Mouse (Mus musculus) CD8-positive naive resting alpha-beta T cell, adult 2 months (primary cell): ENCODE results near the gene Krtdap.
A peak's percentile ranks its signal among the peaks of the same experiment; 100 is the strongest.
"Not testable (repeated sequence)": the region's sequence is repeated elsewhere in the genome, so short reads cannot be mapped to it uniquely, and the experiment has no call there.

ENCODE experiments used
- DNase-seq, 2 experiments: peaks; one replicate each; pipeline ENCODE4 v3.0.0; 2022; ENCODE audit warnings: low read depth in 2 of 2, low spot score in 2 of 2

The Krtdap gene

DNA sequence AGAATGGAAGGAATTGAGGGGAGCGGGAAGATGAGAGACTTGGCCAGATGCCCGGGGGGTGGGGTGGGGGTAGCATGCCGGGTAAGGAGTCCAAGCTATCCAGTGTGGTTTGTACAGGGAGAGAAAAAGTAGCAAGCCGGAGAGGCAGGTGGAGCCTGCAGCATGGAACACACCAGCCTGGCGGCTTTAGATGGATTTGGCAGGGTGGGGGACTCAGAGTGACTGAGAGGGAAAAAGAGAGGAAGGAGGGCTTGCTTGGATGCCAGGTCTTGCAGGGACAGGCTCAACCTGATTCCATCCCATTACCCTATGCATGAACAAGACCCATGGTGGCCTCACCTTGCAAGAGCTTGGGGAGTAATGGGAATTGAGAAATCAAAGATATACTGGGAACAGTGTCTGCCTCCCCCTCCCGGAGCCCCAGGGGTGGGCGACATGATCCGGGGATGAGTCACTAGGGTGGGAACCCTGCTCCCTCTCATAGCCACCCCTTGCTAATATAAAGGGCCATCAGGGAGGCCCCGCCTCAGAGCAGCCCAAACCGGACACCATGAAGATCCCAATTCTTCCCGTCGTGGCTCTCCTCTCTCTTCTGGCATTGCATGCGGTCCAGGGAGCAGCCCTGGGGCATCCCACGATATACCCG lies at the start of gene Krtdap:
Gene Krtdap, plus strand, starts transcription at position 520 of the 646 bp plus-strand sequence.
- no peak for DNase-seq

DNA sequence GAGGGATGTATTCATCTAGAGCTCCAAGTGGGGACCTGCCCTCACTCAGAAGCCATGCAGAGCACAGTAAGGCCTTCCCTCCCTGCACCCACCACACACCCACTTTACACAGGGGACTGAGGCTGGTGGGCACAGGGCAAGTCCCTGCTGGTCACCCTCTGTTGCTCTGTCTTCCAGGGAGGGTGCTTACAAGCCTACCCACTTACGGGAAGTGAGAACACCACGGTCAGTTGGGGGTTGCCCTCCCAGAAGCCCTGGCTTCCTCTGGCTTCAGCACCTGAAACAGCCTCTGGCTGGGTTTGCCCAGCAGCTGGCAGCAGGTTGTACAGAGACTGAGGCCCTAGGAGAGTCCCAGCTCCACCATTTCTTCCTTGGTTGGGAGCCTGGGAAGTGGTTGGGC lies 45.1 kb upstream of the Krtdap start:
- DNase-seq: not testable (repeated sequence)

DNA sequence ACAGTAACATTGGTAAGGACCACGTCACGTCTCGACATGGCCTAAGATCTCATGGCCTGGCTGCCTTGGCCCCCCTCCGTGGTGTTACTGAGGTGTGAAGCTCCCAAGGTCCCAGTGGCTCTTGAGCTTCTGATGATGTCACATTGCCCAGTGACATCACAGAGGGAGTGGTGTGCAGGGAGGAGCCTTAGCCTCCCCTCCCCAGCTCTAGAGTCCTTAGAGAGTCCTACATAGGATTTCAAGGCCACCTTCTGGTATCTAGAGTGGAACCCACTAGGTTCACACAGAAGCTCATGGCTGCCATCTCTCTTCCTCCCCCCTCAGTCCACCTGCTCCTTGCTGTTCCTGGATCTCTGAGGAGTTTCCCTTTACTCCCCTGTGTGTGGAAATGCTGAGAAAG lies 44.1 kb upstream of the Krtdap start, which contains the start of gene Gapdhs:
Gene Gapdhs, minus strand, starts transcription at position 65 of the 400 bp plus-strand sequence.
- DNase-seq: not testable (repeated sequence)

DNA sequence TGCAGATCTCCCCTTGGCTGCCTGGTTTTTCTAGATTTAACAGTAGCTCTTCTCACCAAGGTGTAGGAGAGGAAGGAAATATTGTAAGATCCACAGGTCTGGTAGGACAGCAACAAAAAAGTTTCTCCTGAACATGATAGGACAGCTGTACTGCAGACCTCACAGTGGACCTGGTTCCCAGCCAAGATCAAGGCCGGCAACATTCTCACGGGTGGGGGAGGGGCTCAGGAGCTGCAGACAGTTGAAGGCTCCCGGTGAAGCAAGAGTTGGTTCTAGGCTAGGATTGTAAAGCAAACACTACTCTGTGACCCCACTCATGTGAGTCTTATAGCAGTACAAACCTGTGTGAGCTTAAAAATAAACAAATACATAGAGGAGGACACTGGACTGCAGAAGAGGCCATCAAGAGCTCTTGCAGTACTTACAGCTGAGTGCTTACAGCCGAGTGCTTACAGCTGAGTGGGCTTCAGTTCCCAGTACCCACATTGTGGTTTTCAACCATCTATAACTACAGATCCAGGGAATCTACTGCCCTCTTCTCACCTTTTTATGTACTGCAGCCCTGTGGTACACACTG lies 43.6 kb upstream of the Krtdap start:
- DNase-seq: no peak

DNA sequence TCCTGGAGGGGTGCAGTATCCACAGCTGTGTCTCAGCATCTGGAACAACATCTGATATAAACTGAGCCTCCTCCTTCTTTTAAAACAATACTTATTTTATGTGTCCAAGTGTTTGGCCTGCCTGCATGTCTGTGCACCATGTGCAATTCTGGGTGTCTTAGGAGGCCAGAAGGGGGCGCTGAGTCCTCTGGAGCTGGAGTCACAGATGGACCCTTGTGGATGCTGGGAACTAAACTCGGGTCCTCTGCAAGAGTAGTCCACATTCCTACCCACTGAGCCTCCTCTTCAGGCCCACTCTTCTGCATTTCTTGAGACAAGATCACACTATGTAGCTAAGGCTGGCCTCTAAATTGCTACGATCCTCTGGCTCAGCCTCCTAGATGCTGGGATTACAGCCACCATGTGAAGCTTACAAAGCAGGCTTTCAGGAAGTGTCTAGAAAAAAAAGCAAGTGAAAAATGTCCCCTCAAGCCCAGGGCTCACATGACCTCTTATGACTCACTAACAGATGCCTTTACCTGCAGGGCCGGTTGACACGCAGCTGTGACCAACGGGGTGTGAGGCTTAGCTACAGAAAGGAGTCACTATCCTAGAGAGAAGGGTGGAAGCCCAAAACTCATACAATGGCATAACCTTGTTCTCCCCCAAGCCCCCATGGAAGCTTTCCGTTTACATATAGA lies 40.0 kb upstream of the Krtdap start:
- DNase-seq: no peak

DNA sequence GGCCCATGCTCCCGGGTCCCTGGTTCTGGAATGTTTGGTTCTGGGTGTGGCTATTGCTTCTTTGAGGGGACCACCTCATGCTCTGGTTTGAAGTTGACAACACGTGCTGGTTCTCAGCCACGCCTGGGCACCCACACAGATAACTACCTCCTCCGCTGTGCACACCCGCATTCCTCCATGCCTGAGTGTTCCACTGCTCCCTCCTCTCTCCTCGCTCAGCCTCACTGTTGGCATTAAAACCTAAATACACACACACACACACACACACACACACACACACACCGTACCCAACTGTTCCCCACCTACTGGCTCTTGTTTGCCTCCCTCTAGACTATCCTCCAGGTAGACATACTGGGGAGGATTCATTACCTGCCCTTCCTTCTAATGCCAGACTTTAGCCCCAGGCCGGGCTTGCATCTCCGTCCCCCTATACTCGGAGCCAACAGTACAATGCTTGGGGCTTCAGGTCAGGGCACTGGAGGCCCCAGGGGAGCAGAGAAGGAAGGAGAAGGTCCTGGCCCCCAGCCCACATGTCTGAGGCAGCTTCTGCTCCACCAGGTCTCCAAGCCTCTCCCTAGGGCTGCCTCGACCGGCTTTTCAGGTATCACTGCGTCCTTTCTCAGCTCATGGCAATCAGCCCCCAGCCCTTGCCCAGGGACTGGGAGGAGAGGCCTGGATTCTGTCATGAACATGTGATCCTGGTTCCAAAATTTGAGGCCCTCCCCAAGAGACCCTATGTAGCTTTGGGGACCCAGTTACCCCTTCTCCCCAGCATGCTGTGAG lies 37.7 kb upstream of the Krtdap start:
- DNase-seq: no peak

DNA sequence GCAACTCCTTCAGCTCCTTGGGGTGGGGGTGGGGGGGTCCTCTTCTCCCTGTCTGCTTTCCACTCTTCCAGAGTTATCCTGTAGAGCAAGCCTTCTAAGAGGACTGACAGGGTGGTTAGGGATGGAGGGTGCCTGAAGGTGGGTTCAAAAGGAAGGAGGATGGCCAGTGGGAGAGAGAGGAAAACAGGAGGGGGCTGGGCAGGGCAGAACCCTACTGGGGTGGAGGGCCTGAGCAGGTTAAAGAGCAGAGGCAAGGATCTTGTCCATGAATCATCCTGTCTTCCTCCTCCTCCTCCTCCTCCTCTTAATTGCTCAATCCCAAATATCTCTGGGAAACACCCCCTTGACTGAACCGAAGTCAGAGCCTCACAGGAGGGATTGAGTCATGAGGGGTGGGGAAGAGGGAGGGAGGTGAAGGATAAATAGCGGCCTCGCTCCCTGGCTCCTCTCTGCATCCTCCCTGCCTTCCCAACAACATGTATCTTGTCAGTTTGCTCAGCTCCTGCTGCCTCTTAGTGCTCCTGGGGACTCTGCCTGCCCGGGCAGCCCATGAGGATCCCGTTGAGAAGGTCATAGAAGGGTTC lies 36.5 kb upstream of the Krtdap start, which contains the start of gene Sbsn:
Gene Sbsn, plus strand, starts transcription at position 386 of the 584 bp plus-strand sequence.
- DNase-seq: no peak

DNA sequence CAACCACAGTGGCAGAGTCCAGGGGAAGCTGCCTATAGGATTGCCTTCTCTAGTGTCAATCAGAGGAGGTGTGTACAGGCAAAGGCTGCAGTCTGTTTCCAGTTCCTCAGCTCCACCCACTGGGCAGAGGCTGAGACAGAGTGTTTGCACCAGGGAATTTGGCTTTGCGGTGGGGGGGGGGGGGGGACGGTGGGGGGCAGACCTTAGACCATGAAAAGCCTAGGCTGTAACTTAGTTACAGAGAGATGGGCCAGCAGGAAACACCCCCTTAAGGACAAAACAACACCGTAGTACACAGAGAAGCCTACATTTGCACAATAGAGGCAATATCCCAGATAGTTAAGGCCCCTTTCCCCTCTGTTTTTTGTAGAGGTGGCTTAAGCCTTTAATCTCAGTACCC lies 30.7 kb upstream of the Krtdap start:
- DNase-seq: no peak

DNA sequence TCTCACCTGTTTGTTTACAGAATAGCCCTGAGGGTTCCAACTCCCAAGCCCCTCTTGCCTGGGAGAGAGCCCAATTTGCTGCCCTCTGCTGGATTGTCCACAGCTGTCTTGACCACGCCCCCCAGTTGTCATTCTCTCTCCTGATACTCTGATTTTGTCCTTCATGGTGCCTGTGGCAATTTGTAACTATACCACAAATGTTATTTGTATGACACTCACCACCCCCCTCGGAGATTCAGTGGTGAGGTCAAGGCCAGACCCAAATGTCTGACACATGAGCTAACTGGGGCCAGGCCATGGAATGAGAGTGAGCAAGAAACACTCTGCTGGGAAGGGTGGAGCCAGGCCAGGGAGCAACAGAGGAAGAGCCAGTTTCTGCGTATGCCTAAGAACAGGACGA lies 28.8 kb upstream of the Krtdap start:
- peak in 1 of 2 experiments; percentile 29 for DNase-seq

DNA sequence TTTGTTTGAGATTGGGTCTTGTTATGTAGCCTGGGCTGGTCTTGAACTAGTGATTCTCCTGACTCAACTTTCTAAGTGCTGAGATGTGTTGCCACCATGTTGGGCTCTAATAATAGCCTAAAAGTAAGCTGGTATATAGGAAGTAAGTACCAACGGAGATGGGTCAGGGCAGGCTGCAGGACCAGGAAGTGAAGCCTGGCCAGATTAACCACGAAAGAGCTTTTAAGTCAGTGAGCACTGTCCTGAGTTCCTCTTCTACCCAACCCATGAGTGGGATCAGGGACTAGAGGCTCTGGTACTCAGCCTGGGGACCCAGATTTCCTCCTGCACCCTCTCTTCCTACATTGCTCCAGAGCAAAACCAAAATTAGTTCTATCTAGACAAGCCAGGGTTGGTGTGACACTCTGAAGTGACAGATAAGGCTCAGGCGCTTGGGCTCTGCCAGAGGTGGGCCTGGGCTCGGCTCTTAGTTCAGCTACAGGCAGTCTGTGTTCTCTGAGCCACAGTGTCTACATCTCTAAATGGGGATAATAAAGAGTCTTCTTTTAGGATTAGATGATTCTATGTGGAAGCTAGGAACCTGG lies 25.8 kb upstream of the Krtdap start:
- DNase-seq: no peak

DNA sequence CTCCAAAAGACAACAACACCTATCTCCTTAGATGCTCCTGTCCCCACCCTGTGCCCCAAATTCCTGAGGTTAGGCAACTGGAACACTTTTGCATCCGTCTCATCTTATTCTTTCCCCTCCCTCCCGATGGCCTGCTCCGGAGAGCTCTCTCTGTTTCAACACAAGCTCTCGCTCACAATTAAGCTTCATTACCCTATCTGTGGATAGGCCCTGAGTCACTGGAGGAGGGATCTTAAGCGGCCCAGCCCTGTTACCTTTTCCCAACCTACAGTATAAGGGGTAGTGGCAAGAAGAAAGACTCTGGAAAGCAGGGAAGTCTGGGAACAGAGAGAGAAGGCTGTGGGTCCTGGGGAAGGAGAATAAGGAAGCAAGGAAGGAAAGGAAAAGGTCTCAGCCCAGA lies 24.2 kb upstream of the Krtdap start, which contains the start of gene Dmkn:
Gene Dmkn, plus strand, starts transcription at position 301 of the 400 bp plus-strand sequence.
- no peak for DNase-seq

DNA sequence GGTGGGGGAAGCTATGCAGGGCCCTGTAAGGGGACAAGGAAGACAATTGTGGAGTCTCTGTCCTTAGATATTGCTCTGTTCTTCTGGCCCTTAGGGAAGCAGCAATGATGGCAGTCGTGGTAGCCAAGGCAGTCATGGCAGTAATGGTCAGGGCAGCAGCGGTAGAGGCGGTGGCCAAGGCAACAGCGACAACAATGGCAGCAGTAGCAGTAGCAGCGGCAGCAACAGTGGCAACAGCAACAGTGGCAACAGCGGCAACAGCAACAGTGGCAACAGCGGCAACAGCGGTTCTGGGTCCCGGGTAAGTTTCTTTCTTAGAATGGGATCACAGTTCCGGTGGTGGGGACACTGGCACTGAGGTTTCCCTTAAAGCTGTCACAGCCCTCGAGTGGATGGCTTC lies 22.5 kb upstream of the Krtdap start:
- no peak for DNase-seq

DNA sequence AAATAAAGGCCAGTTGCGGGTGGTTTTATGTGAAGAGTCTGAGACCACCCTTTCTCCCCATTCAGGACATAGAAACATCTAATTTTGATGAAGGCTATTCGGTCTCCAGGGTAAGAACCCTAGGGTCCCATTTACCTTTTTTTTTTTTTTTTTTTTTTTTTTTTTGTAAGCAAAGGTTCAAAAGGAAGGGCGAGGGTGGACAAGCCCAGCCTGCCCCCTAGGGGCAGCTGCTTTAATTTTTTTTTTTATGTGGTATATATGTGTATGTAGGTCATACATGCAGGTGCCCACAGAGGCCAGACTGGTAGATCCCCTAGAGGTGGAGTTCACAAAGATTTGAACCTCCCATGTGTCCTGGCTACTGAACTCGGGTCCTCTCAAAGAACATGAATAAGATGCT lies 21.3 kb upstream of the Krtdap start:
- no peak for DNase-seq

DNA sequence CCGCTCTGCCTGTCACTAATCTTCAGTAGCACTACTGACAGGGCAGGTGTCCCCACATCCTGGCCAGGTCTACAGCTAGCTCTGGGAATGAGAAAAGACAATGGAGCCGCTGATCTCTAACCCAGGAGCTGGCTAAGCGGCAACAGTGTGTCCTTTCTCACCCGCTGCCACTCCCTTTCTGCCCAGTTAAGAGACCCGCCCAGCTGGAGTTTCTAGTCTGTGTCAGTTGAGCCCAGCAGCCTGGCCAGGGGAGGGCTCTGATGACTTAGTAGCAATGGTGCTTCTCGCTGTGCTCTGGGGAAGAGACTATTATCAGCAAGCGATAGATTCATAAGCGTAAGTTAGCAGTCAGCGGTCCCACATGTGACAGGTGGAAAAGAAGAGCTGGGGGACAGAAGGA lies 18.5 kb upstream of the Krtdap start:
- DNase-seq: no peak

DNA sequence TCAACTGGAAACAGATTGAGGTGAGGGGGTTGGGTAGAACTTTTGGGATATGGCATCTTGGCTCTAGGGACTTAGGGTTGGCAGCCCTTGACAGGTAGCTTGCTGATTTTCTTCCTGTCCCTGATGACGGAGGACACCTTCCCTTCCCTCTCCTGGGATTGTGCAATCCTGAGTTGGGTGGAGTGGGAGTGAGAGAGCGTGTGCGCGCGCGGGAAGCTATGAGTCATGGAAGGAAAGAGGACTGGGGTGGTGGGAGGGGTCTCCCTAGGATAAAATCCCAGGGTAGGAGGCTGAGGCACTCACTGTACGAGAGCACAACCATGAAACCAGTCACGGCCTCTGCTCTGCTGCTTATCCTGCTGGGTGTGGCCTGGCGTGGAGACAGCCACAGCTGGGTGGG lies 11.6 kb upstream of the Krtdap start:
- DNase-seq: no peak

DNA sequence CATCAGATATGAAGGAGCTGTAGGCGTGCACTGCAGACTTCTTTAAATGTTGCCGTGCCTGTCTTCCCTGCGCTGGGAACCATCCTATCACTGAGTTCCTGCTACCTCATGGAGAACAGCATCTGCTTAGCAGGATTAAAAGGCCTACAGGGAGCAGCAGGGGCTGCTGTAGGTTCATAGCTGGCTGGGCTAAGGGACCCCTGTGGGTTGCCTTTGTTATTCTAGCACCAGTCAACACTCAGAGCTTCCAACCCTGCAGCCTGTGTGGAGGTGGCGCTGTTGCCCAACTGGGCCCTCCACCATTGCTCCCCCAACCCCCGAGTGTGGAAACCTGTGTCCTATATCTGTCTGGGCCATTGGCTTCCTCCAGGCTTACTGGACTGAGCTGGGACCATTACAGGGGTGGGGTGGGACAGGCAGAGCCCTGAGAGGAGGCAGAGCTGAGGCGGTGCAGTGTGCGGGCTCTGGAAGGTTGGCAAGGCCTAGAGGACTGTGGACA lies 10.6 kb upstream of the Krtdap start:
- no peak for DNase-seq

DNA sequence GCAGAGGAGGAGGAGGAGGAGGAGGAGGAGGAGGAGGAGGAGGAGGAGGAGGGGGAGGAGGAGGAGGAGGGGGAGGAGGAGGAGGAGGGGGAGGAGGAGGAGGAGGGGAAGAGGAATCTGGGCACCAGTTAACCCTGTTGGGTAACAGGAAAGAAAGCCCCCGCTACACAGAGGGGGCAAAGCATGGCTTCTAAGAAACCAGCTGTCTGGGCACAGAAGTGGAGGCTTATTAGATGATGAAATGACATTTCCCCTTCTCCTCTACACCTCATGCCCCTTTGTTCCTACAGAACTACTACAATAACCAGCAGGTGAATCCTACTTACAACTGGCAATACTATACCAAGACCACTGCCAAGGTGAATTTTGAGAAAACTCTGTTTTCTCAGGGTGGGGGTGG lies 9.8 kb upstream of the Krtdap start:
- DNase-seq: no peak

DNA sequence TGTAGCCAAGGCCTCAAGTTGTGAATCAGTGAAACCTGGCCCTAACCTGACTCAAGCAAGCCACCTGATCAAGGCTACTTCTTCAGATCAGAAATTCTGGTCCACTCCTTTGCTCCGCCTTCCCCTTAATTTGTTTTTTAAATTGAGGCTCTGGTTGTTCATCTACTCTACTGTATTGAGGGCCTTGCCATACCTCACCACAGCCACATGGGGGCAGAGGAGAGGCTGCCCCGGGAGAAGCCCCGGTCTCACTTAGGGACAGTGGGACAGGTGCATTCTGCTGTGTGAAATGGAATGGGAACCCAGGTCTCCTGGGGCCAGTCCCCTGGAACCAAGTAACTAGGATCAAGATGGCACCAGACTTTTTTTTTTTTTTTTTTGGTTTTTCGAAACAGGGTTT lies 5.9 kb upstream of the Krtdap start:
- peak in 1 of 2 experiments; percentile 18 for DNase-seq

DNA sequence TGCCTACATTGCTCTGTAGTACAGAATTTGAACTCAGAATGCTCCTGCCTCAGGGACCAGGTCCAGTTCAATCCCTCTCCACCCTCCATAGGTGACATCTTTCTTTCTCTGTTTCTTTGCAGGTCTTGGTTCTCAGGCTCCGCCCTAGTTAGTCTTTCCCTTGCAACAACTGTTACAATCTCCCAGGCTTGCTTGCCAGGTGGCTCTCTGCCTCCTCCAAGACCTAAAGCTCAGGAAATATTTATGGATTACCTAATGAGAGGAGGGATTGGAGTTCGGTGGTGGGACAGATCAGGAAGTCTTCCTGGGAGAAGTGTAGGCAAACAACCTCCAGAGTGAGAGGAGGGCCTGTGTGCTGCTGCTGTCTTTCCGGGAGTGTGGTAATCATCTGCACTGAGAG lies 5.0 kb upstream of the Krtdap start:
- DNase-seq: no peak

DNA sequence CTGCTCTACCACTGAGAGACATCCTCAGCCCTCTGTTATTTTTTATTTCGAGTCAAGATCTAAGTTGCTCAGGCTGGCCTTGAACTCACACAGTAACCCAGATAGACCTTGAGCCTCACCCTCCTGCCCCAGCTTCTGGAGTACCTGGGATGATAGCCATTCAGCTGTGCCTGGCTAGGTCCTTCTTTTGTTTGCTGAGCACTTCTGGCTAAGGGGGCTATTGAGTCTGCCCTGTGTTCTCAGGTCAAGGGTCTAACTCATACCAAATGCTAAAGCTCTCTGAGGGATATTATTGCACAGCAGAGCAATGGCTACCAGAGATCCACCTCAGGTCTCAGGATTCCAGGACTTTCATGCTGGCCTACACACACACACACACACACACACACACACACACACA lies 2.5 kb upstream of the Krtdap start:
- no peak for DNase-seq
